Mouse (Mus musculus): ENCODE measurements at regions not wholly inside any gene's neighbourhood (a gene's known extent, or its start where the extent isn't known, plus 50 kb on each side); places are given as distances from the start of the nearest gene placed in this dataset.
"Not testable (repeated sequence)": the region's sequence is repeated elsewhere in the genome, so short reads cannot be mapped to it uniquely, and the experiment has no call there.

DNA sequence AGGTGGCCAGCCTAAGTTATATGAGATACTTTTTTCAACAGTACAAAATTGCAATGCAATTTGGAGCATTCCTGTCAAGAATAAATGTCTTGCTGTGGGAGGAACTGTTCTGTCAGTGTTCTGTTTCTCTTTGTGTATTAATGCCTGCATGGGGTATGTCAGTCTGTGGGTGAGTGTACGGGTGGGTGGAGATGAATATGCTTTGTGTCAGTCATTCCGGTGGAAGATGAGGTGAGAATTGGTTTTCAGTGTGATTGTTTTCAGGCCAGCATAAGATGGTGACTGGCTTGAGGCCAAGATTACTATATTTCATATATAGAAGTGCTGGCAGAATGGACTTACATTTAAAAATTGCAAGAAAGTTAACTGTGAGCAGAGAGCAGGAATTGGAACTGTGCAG, 184.0 kb downstream of the Frk start:
- CTCF ChIA-PET = no interaction called here
- POLR2A ChIA-PET = no interaction called here

DNA sequence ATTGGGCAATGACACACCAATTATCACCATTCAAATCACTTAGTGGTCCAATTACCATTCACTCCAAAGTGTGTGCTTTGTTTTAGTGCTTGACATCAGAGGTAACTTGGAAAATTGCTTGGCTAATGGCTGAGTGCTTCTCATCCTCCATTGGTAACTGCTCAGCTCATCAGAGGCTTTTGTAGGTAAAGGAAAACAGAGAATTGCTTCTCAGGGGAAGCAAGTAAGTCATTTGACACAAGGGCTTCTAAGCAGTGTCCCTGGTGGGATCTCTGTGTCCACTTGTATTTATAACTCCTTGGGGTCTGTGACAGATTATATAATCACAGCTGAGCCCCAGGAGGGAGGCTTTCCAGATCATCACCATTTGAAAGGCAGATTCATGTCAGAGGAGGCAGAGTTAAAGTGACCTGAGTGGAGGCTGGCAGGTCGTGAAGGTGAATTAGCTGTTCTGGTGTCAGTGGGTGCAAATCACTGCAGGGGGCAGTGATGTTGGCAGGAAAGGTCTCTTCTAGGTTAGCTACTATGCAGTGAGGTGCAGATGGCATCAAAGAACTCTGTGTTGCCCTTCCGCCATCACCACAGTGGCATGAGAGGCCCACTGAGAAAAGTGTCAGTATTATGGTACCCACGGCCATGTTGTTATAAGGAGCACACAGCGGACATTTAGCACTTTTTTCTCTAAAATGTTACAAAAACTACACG, 184.7 kb downstream of the Frk start:
- POLR2A ChIA-PET = no interaction called here
- CTCF ChIA-PET = no interaction called here

DNA sequence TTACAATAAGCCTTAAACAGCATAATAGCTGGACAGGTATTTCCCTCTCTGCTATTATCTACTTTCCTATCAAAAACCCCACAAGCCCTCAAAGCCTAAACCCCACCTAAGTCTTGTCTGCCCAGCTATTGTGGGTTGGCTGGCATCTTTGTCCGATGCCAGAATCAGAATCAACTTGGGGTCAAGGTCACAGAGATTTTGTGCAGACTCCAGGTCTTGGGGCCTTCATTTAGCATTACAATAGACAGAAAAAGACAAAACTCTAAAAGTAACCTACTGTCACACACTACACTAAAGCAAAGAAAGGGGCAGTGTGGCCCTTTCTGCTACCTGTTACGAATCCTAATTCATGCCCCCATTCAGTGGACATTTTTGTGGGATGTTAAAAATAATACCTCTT, 188.6 kb downstream of the Frk start:
- POLR2A ChIA-PET = no interaction called here
- CTCF ChIA-PET = no interaction called here

DNA sequence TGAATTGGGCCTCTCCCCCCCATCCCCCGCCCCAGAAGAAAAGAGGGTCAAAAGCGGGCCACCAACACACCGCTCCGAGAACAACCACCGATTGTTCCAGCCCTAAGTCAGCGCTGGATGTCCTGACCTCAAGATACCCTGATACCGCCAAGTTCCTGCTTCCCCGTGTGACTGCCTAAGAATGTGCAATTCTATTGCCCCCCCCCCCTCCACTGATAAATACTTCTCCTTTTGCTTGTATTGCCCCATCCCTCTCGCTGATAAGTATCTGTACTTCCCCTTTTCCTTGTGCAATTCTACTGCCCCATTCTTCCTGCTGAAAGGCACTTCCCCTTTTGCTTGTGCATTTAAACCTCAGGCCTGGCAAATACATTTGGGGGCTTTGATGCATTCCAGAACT, 216.2 kb downstream of the Frk start:
- POLR2A ChIA-PET = not testable (repeated sequence)

DNA sequence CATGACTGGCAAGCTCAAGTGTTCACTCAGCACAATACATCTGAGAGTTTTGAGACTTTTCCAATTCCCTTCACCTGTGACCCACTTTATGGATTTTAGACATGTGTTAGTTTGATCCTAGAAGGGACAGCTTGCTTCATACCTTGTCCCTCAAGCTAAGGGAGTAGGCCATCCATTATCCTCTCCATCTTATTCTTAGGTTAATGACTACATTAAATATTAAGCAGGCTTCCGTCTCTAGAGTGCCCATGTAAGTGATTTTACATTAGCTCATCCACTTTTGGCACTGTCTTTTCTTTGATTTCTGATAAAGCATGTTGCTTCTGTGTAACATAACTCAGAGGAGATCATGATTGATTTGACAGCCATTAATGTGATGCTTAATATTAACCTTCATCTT, 218.8 kb downstream of the Frk start:
- POLR2A ChIA-PET = no interaction called here
- CTCF ChIA-PET = no interaction called here

More for the DNA sequence above, 216.2 kb downstream of the Frk start:
- CTCF ChIA-PET = not testable (repeated sequence)

DNA sequence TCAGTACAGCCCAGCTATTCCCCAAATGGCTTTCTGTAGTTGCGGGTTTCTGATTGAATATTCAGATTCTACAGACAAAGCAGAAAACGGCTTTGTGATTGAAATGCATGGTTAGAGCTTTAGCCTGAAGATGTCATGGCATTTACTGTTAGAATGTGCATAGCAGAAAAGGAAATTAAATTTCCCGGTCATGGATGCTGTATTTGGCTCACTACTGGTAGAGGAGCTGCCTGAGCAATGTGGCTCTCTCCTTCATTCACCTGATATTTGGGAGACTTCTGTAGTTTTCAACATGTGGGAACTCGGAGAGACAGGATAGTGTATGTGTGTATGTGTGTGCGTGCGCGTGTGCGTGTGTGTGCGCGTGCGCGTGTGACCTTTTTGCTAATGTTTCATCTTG, 222.2 kb downstream of the Frk start:
- ChIA-PET CTCF (no interaction called here), POLR2A (no interaction called here)

GRCm38 (mm10) chr10:34731249-34731648, 248.1 kb downstream of the Frk start:
- ChIA-PET CTCF (no interaction called here), POLR2A (interaction anchor here in 1 of 4 experiments (0.8 kb wide), 1 partner anchor 23 kb away, joined by 4 read pairs; no protein-coding TSS in a partner anchor)

GRCm38 (mm10) chr10:34762426-34762825, 279.2 kb downstream of the Frk start:
- ChIA-PET CTCF (no interaction called here), POLR2A (no interaction called here)

DNA sequence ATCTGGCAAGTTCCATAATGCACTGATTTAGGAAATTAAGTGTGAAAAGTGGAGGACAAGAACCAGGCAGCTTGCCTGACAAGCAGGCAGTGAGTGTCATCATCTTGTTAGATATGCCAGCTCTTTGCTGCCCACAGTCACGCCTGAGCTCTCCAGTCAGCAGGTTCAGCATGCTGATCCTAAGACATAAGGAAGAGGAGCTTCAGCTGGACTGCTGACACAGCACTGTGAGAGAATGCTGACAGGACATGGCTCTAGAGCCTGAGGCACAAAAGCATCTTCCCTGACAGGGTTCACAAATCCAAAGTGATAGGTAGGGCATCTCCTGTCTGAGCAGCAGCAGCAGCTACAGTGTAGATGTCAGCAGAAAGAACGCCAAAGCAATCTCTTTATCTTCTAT, 308.9 kb downstream of the Frk start:
- POLR2A ChIA-PET = no interaction called here
- CTCF ChIA-PET = interaction anchor here in 2 of 4 experiments (0.5 to 0.6 kb wide), 2 partner anchors 94 to 429 kb away, joined by 3 to 7 read pairs; no protein-coding TSS in a partner anchor

- POLR2A ChIA-PET = no interaction called here
- CTCF ChIA-PET = no interaction called here
Observed at GRCm38 (mm10) chr10:34811131-34811530, 327.9 kb downstream of the Frk start.

GRCm38 (mm10) chr10:34824121-34824520, 340.9 kb downstream of the Frk start:
- POLR2A ChIA-PET = no interaction called here
- CTCF ChIA-PET = no interaction called here

- ChIA-PET POLR2A (no interaction called here), CTCF (no interaction called here)
Observed at GRCm38 (mm10) chr10:34842015-34842504, 358.9 kb downstream of the Frk start.

- ChIA-PET POLR2A (interaction anchor here in 1 of 4 experiments (0.6 kb wide), 1 partner anchor 61 kb away, joined by 3 read pairs; no protein-coding TSS in a partner anchor), CTCF (no interaction called here)
Observed at GRCm38 (mm10) chr10:34856494-34857146, 373.4 kb downstream of the Frk start.

GRCm38 (mm10) chr10:34862693-34863092, 379.5 kb downstream of the Frk start:
- POLR2A ChIA-PET = no interaction called here
- CTCF ChIA-PET = no interaction called here

DNA sequence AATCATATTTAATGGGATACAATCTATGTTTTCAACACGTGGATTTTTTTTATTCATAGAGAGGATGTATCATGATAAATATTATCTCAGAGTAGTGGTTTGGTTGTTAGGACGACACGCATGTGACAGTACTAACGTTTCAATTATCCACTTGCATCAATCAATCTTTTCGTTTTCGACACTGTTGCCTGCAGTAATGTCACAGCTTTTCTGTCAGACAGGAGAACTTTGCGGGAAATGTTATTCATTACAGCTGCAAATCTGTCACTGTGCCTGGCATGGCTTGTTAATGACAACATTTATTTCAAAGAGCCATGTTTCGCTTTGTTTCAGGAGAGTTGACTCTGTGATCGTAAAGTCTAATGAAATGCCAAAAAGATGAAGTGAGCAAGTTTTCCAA, 388.7 kb downstream of the Frk start:
- ChIA-PET POLR2A (no interaction called here), CTCF (no interaction called here)

DNA sequence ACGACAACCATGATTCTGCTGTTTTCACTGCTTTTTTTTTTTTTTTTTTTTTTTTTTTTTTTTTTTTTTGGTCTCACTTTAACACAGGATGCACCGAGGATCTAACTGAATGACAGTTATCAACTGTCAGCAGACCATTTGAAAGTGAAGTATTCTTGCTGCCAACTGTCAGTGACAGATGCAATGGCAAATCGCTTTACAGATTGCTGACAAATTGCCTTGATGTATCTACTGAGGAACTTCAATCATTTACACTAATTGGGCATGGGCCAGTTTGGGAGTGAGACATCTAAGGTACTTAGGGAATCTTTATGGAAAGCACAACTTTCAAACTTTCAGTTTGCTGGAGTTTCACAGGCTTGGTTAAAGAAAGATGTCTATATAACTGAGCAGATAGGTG, 395.3 kb downstream of the Frk start:
- CTCF ChIA-PET = no interaction called here

DNA sequence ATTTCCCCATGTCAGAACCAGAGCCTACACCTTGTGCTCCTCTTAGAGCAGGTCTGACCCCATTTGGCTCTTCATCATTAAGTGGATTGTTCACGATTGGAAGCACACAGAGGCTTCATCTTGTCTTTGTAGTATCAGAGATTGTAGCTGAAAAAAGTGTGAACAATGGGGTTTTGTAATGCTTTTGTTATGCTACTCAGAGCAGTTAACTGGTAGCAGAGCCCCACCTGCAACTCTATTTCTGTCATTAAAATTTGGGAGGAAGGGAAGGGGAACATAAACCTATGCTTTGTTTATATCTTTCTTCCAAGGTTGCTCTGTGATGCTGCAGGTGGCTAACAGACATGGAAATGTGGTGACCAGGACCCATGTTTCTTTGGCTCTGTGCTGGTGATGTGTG, 404.4 kb downstream of the Frk start:
- POLR2A ChIA-PET = no interaction called here
- CTCF ChIA-PET = no interaction called here

More for the DNA sequence above, 395.3 kb downstream of the Frk start:
- POLR2A ChIA-PET = no interaction called here

DNA sequence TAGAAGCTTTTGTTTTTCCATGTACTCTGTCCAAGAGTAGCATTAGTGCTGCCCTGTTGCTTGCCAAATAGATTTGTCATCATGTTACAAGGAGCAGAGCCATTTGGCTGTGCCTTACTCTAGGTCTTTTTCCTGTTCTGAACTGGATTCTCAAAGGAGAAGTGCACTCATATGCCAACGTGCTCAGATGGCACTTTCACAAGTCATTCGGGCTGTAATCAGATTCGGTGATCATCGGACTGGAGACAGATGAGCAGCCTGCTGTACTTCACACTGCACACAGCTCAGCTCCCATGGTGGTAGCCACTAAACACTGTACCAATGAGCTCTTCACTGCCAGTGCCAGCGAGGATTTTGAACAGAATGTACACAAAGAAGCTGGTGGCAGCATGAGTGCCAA, 421.1 kb downstream of the Frk start:
- POLR2A ChIA-PET = interaction anchor here in 1 of 4 experiments (0.5 to 0.6 kb wide), 2 partner anchors 14 to 696 kb away, joined by 3 to 4 read pairs; no protein-coding TSS in a partner anchor
- CTCF ChIA-PET = no interaction called here

- CTCF ChIA-PET = no interaction called here
Observed at GRCm38 (mm10) chr10:34904692-34905091, 421.5 kb downstream of the Frk start.

DNA sequence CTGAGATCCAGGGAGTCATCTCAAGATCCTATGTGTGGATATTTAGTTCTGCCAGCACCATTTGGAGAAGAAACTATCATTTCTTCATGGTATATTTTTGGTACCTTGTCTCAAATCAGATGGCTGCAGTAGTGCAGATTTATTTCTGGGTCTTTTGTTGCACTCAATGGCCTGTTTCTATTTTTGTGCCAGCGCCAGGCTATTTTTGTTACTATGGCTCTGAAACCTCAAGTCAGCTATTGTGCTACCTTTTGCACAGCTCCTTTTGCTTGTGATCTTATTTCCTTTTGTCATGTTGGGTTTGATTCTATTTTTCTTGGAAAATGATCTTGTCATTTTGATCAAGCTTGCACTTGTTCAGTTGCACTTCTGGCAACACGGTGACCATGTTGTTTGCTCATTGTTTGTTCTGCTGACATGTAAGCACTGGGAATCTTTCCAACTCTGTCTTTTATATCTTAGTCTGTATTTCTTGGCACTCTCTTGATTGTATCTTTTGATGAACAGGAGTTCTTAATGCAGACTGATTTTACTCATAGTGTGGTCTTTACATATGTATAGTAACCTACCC, 429.0 kb downstream of the Frk start:
- CTCF ChIA-PET = no interaction called here
- POLR2A ChIA-PET = no interaction called here

More at GRCm38 (mm10) chr10:34904692-34905091, 421.5 kb downstream of the Frk start:
- POLR2A ChIA-PET = interaction anchor here in 1 of 4 experiments (0.6 kb wide), 1 partner anchor 697 kb away, joined by 4 read pairs; no protein-coding TSS in a partner anchor
